Mouse (Mus musculus): Measurements from ENCODE around the gene Dynlt3. TPM values are rescaled to one million over a fixed set of nuclear protein-coding genes. Genes with fewer than 3 reads are reported as not detected.

Dynlt3 gene
- polyA plus RNA-seq (2017; shearing (Covaris generic)): 52.4 TPM

DNA sequence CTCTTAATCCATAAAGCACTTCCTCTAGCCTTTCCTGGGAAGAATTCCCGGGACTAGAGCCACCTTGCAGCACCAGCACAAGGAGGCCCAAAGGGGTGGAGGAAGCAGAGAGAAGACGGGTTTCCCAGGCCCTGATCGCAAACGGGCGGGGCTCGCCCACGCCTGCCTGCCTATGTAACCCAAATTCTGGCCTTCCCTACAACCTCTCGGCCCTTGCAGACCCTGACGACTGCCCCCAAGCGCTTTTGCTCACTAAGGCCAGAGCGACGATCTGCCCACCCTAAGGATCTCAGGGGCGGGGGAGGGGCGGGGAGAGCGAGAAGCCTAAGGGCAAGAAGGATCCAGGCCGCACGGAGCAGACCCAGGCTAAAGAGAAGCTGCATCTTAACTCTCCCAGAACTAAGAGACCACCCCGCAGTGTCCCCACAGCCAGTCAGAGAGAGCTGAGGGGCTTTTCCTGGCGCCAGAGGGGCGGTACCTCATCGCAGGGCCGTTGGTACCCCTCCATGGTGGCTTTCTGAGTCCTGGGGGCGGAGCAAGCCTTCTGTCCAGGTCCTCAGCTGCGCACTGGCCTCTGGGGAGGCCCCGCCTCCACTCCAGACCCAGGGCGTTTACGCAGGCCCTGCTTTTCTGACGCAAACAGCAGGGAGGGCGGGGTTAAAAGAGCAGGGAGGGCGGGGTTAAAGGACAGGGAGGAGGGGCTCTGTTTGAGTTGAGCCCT, at the start of gene Dynlt3:
TSS of gene Dynlt3 (minus strand) at position 613 of the 721 bp plus-strand sequence.

Other genes with a start within 250 kb of the Dynlt3 start
- 46.2 TPM for gene Cybb, start 175.2 kb downstream of the Dynlt3 start, polyA plus RNA-seq (2017; shearing (Covaris generic))
- not detected for gene H2al1o, start 90.6 kb downstream of the Dynlt3 start, polyA plus RNA-seq (2017; shearing (Covaris generic))
- not detected for gene Hypm, start 183.9 kb upstream of the Dynlt3 start, polyA plus RNA-seq (2017; shearing (Covaris generic))
- gene H2al3, start 186.7 kb upstream of the Dynlt3 start, polyA plus RNA-seq (2017; shearing (Covaris generic)): not detected
- gene Sytl5, start 222.6 kb upstream of the Dynlt3 start, polyA plus RNA-seq (2017; shearing (Covaris generic)): not detected